Mouse (Mus musculus): ENCODE measurements at regions not wholly inside any gene's neighbourhood (a gene's known extent, or its start where the extent isn't known, plus 50 kb on each side); places are given as distances from the start of the nearest gene placed in this dataset.

DNA sequence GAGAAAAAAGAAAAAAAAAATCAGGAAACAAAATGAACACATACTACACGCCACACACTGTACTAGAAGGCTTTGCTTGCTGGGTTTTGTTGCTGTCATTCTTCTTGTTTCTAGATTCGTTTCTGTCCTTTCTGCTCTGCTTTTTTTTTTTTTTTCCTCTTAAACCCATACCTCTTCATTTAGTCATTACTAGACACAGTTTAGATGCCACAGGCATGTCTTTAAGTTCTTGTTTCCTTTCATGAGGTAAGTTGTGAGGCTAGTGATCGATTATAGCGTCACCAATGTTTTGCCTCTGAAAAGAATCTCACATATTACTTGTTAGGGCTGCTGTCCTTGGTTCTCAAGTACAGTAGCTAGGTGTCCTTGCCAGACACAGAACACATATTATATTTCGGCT, 168.3 kb upstream of the Atp2b1 start:
- no peaks in the 10 kb centered on the region for H3K9me3 ChIP-seq (ENCODE audit: control insufficient read depth, low read length)
- no peak for ATAC-seq (ENCODE audit: insufficient read depth, low FRiP score, low TSS enrichment)
- H3K4me1 ChIP-seq (ENCODE audit: control insufficient read depth, insufficient read depth, low read length): 0 out of 2 replicates have a peak, but pooled peaks cover 4% of the 10 kb centered on the region
- no peak overlapping the region for H3K27ac ChIP-seq (ENCODE audit: low read depth, low read length)
- DNase-seq (ENCODE audit: low spot score): no peak
- no peaks in the 10 kb centered on the region for H3K27me3 ChIP-seq (ENCODE audit: control insufficient read depth, insufficient read depth, low read length)
- H3K9ac ChIP-seq (ENCODE audit: low read length): no peak overlapping the region
- H3K36me3 ChIP-seq (ENCODE audit: control insufficient read depth, insufficient read depth, low read length): no peaks in the 10 kb centered on the region
- H3K4me3 ChIP-seq (ENCODE audit: low read depth, low read length): no peak overlapping the region
- 85% methylated on average over 5 of the region's 5 CpGs for WGBS
- H3K4me2 ChIP-seq (ENCODE audit: low read depth): no peak overlapping the region

GRCm38 (mm10) chr10:98748856-98749583, 165.2 kb upstream of the Atp2b1 start:
- Histone ChIP-seq H3K4me1 (ENCODE audit: control insufficient read depth, insufficient read depth, low read length) (0 out of 2 replicates have a peak, but pooled peaks cover 4% of the 10 kb centered on the region), H3K36me3 (ENCODE audit: control insufficient read depth, insufficient read depth, low read length) (no peaks in the 10 kb centered on the region), H3K27ac (ENCODE audit: low read depth, low read length) (no peak overlapping the region), H3K9ac (ENCODE audit: low read length) (no peak overlapping the region), H3K4me3 (ENCODE audit: low read depth, low read length) (no peak overlapping the region), H3K9me3 (ENCODE audit: control insufficient read depth, low read length) (no peaks in the 10 kb centered on the region), H3K4me2 (ENCODE audit: low read depth) (no peak overlapping the region), H3K27me3 (ENCODE audit: control insufficient read depth, insufficient read depth, low read length) (no peaks in the 10 kb centered on the region)
- 7% methylated on average over 3 of the region's 3 CpGs for WGBS
- DNase-seq (ENCODE audit: low spot score) (peak; percentile 18), ATAC-seq (ENCODE audit: insufficient read depth, low FRiP score, low TSS enrichment) (peak; percentile 62)

DNA sequence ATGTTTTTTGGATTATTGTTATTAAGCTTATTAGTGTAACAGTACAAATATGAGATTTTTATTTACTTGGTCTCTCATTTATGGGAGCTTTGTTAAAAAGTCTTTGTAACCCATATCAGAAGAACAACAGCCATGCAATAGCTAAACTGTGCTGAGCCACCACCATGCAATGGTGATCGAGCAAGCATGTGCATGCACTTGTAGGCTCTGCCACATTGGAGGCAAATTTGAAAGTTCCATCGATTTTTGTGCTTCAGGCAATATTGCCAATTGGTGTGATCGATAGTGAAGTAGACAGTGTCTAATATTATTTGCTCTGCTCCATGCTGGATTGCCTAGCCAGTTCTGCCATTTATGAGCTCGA, 164.6 kb upstream of the Atp2b1 start:
- Histone ChIP-seq H3K4me2 (ENCODE audit: low read depth) (no peak overlapping the region), H3K9me3 (ENCODE audit: control insufficient read depth, low read length) (no peaks in the 10 kb centered on the region), H3K4me1 (ENCODE audit: control insufficient read depth, insufficient read depth, low read length) (0 out of 2 replicates have a peak, but pooled peaks cover 4% of the 10 kb centered on the region), H3K4me3 (ENCODE audit: low read depth, low read length) (no peak overlapping the region), H3K9ac (ENCODE audit: low read length) (no peak overlapping the region), H3K27ac (ENCODE audit: low read depth, low read length) (no peak overlapping the region), H3K27me3 (ENCODE audit: control insufficient read depth, insufficient read depth, low read length) (no peaks in the 10 kb centered on the region), H3K36me3 (ENCODE audit: control insufficient read depth, insufficient read depth, low read length) (no peaks in the 10 kb centered on the region)
- whole genome bisulfite sequencing: 58% methylated on average over 4 of the region's 4 CpGs
- ATAC-seq (ENCODE audit: insufficient read depth, low FRiP score, low TSS enrichment) (0 out of 2 replicates have a peak, but pooled peaks have one; percentile 51), DNase-seq (ENCODE audit: low spot score) (no peak)

GRCm38 (mm10) chr10:98751376-98752058, 162.7 kb upstream of the Atp2b1 start:
- Histone ChIP-seq H3K4me2 (ENCODE audit: low read depth) (no peak overlapping the region), H3K4me1 (ENCODE audit: control insufficient read depth, insufficient read depth, low read length) (0 out of 2 replicates have a peak, but pooled peaks cover 4% of the 10 kb centered on the region), H3K27ac (ENCODE audit: low read depth, low read length) (no peak overlapping the region), H3K9ac (ENCODE audit: low read length) (no peak overlapping the region), H3K9me3 (ENCODE audit: control insufficient read depth, low read length) (no peaks in the 10 kb centered on the region), H3K27me3 (ENCODE audit: control insufficient read depth, insufficient read depth, low read length) (no peaks in the 10 kb centered on the region), H3K36me3 (ENCODE audit: control insufficient read depth, insufficient read depth, low read length) (no peaks in the 10 kb centered on the region), H3K4me3 (ENCODE audit: low read depth, low read length) (no peak overlapping the region)
- ATAC-seq (ENCODE audit: insufficient read depth, low FRiP score, low TSS enrichment): no peak
- no peak for DNase-seq (ENCODE audit: low spot score)
- 46% methylated on average over 11 of the region's 11 CpGs for WGBS

DNA sequence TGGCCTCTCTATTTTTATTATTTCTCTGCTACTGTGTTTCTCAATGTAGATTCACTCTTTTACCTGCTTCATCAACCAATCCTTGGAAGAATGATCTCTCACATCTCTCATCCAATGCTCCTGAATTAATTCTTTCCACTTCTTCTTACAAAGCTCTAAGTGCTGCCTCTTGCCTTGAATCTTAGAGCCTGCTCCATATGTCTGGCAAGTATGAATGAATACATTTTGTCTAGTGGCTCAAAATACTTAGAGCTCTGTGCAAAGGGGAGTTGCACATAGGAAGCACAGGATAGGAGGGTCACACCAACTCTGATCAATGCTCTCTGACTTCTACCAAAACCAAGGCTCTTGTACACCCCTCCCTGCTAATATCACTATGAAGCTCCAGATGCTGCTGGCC, 153.1 kb upstream of the Atp2b1 start:
- H3K9ac ChIP-seq (ENCODE audit: low read length): no peak overlapping the region
- no peaks in the 10 kb centered on the region for H3K36me3 ChIP-seq (ENCODE audit: control insufficient read depth, insufficient read depth, low read length)
- H3K4me3 ChIP-seq (ENCODE audit: low read depth, low read length): no peak overlapping the region
- ATAC-seq (ENCODE audit: insufficient read depth, low FRiP score, low TSS enrichment) (no peak), DNase-seq (ENCODE audit: low spot score) (no peak)
- no peak overlapping the region for H3K4me2 ChIP-seq (ENCODE audit: low read depth)
- no peak overlapping the region for H3K27ac ChIP-seq (ENCODE audit: low read depth, low read length)
- H3K4me1 ChIP-seq (ENCODE audit: control insufficient read depth, insufficient read depth, low read length): no peaks in the 10 kb centered on the region
- H3K27me3 ChIP-seq (ENCODE audit: control insufficient read depth, insufficient read depth, low read length): no peaks in the 10 kb centered on the region
- H3K9me3 ChIP-seq (ENCODE audit: control insufficient read depth, low read length): no peaks in the 10 kb centered on the region

GRCm38 (mm10) chr10:98765786-98766419, 148.3 kb upstream of the Atp2b1 start:
- H3K4me2 ChIP-seq (ENCODE audit: low read depth): no peak overlapping the region
- no peaks in the 10 kb centered on the region for H3K9me3 ChIP-seq (ENCODE audit: control insufficient read depth, low read length)
- no peak overlapping the region for H3K4me3 ChIP-seq (ENCODE audit: low read depth, low read length)
- WGBS: 79% methylated on average over 11 of the region's 11 CpGs
- no peak for DNase-seq (ENCODE audit: low spot score)
- H3K27me3 ChIP-seq (ENCODE audit: control insufficient read depth, insufficient read depth, low read length): no peaks in the 10 kb centered on the region
- H3K4me1 ChIP-seq (ENCODE audit: control insufficient read depth, insufficient read depth, low read length): no peaks in the 10 kb centered on the region
- no peaks in the 10 kb centered on the region for H3K36me3 ChIP-seq (ENCODE audit: control insufficient read depth, insufficient read depth, low read length)
- no peak overlapping the region for H3K9ac ChIP-seq (ENCODE audit: low read length)
- ATAC-seq (ENCODE audit: insufficient read depth, low FRiP score, low TSS enrichment): no peak
- no peak overlapping the region for H3K27ac ChIP-seq (ENCODE audit: low read depth, low read length)

DNA sequence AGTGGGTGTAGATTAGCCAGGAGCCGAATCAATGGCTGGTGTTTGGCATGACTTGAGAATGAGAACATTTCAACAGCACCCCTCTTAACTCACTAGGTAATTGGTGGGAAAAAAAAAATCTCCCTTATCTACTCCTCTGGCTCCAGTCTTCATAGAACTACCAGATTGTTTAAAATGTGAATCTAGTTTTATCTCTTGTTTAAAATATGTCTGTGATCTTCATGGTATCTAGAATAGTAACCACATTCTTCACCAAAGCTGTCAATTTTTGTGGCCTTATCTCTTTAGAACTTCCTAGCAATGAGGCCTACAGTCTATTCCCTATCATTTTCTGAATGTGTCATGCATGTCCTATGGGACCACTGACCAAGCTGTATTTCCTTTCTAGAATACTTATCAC, 134.4 kb upstream of the Atp2b1 start:
- WGBS: 90% methylated on average over 1 of the region's 1 CpGs

DNA sequence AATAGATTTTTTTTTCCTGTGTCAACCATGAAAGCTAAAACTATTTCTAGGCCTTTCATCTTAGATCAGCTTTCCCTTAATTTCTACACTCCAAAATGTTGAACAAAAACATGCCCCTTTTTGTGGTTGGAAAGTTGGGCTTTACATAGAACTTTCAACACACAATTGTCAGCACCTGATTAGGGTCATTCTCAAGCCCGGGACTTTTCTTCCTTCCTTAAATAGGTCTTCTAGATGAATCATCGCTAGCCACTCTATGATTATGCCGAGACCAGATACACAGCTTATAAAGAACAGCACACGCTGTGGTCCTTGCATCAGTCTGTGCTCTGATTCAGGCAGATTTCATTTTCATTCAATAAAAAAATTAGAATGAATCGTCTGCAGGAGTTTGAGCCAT, 133.3 kb upstream of the Atp2b1 start:
- H3K4me3 ChIP-seq (ENCODE audit: low read depth, low read length): no peak overlapping the region
- no peaks in the 10 kb centered on the region for H3K36me3 ChIP-seq (ENCODE audit: control insufficient read depth, insufficient read depth, low read length)
- no peak overlapping the region for H3K4me2 ChIP-seq (ENCODE audit: low read depth)
- WGBS: 94% methylated on average over 5 of the region's 5 CpGs
- no peaks in the 10 kb centered on the region for H3K27me3 ChIP-seq (ENCODE audit: control insufficient read depth, insufficient read depth, low read length)
- no peak overlapping the region for H3K27ac ChIP-seq (ENCODE audit: low read depth, low read length)
- DNase-seq (ENCODE audit: low spot score): no peak
- no peaks in the 10 kb centered on the region for H3K9me3 ChIP-seq (ENCODE audit: control insufficient read depth, low read length)
- H3K4me1 ChIP-seq (ENCODE audit: control insufficient read depth, insufficient read depth, low read length): no peaks in the 10 kb centered on the region
- no peak overlapping the region for H3K9ac ChIP-seq (ENCODE audit: low read length)
- no peak for ATAC-seq (ENCODE audit: insufficient read depth, low FRiP score, low TSS enrichment)

More for the DNA sequence above, 134.4 kb upstream of the Atp2b1 start:
- Histone ChIP-seq H3K9ac (ENCODE audit: low read length) (no peak overlapping the region), H3K4me1 (ENCODE audit: control insufficient read depth, insufficient read depth, low read length) (no peaks in the 10 kb centered on the region), H3K9me3 (ENCODE audit: control insufficient read depth, low read length) (no peaks in the 10 kb centered on the region), H3K27ac (ENCODE audit: low read depth, low read length) (no peak overlapping the region), H3K27me3 (ENCODE audit: control insufficient read depth, insufficient read depth, low read length) (no peaks in the 10 kb centered on the region), H3K4me3 (ENCODE audit: low read depth, low read length) (no peak overlapping the region), H3K36me3 (ENCODE audit: control insufficient read depth, insufficient read depth, low read length) (no peaks in the 10 kb centered on the region), H3K4me2 (ENCODE audit: low read depth) (no peak overlapping the region)
- ATAC-seq (ENCODE audit: insufficient read depth, low FRiP score, low TSS enrichment) (no peak), DNase-seq (ENCODE audit: low spot score) (no peak)

All from neural tube, embryonic 11.5 days (tissue).